Mouse (Mus musculus): ENCODE data around the gene Bcl2l13.

DNA sequence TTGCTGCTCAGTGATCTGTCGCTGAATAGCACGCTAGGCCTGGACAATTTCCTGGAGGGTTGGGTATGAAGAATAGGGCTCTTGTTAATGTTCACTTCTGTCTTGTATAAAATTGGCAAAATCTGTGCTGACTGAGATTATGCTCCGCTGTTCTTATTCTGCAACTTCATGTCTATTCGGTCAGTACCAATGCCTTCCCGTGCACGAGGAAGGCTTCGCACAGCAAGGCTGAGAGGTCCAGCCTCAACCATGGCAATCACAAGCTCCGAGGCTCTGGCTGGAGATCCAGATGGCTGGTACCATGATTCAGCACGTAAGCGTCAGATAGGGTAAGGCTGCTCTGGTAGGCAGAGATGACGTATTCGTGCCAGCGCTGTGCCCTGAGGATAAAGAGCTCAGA is 105.6 kb downstream of the Bcl2l13 start:
- TF ChIP-seq CTCF (IDR thresholded peaks at IDR 0.05; ENCODE audit: insufficient read depth, low read length): no peak
- no peak for TF ChIP-seq POLR2A (IDR thresholded peaks at IDR 0.05; ENCODE audit: borderline replicate concordance, extremely low read depth, low read depth, low read length)
